Mouse (Mus musculus) bone marrow macrophage, adult 2 months (primary cell): Measurements from ENCODE around the gene Zfp988. TPM values are rescaled to one million over a fixed set of nuclear protein-coding genes. Genes with fewer than 3 reads are reported as not detected.
"Not testable (repeated sequence)": the region's sequence is repeated elsewhere in the genome, so short reads cannot be mapped to it uniquely, and the experiment has no call there.

Source experiments
- H3K27ac ChIP-seq: 2 replicates; pipeline ENCODE4 v1.5.1; 2012; ENCODE audit warnings: low read depth, low read length; ENCODE audit not compliant: insufficient read depth
- H3K4me1 ChIP-seq: 2 replicates; pipeline ENCODE4 v1.6.1; 2012; ENCODE audit warnings: low read length; ENCODE audit not compliant: control insufficient read depth, insufficient read depth
- H3K4me3 ChIP-seq: 2 replicates; pipeline ENCODE4 v1.5.1; 2012; ENCODE audit warnings: mild to moderate bottlenecking, low read length, moderate library complexity; ENCODE audit not compliant: insufficient read depth
- polyA plus RNA-seq: library from polyadenylated mRNA; stranded (reverse); fragments of >200 nt; gene quantifications from 2 replicates; pipeline ENCODE4 v1.2.4, GENCODE M21; 2012; ENCODE audit not compliant: missing spikeins, insufficient read depth, insufficient read length

The Zfp988 gene
- polyA plus RNA-seq, 1 experiment, result not detected

DNA sequence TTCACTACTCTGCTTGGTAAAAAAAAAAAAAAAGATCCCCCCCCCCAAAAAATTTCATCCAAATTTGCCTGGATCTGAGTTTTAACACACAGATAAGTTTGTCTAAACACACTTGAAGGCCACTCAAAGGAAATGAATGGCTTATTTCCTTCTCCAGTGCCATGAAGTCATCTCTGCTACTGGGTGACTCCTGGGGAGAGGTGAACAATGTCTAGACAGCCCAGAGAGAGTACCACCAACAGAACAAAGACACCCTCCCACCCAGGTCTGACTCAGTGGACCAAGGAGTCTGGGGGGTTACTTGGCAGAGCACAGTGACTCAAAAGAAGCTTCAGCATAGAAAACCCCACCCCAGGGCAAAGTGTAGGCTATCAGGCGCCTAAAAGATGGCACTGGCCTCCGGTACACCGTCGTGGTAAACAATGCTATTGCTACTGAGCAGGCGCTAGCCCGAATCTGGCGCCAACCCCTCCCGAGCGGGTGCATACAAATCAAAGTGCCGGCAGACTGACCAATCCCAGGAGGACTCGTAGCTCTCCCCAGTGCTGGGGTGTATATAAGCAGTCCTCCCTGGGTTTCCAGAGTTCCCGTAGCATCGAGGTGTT is 46.0 kb downstream of the Zfp988 start:
- not testable (repeated sequence) for H3K4me3 ChIP-seq, H3K4me1 ChIP-seq, H3K27ac ChIP-seq

DNA sequence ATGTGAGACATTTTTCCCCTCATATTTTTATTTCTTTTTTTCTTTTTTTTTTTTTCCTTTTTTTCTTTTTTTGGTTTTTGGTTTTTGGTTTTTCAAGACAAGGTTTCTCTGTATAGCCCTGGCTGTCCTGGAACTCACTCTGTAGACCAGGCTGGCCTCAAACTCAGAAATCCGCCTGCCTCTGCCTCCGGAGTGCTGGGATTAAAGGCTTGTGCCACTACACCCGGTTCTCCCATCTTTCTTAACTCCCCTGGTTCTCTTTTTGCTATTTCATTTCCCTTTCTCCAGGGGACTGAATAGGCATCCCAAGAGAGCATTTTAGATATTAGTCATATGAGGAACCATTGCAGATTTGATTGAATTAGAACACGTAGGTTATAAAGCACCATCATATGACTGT is 48.2 kb downstream of the Zfp988 start:
- not testable (repeated sequence) for H3K4me3 ChIP-seq, H3K27ac ChIP-seq, H3K4me1 ChIP-seq

DNA sequence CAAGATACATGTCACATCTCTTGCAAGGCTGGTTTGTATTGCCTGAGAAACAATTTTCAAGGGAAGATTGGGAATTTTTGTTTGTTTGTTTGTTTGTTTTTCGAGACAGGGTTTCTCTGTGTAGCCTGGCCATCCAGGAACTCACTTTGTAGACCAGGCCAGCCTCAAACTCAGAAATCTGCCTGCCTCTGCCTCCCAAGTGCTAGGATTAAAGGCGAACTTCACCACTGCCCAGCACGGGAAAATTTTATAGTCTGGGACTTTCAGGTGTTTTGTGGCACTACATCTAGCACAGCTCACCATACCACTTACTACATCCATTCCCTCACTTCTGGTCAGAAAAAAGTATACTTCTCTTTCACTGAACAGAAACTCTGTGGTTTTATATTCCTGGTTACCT is 50.6 kb downstream of the Zfp988 start:
- not testable (repeated sequence) for H3K4me3 ChIP-seq, H3K4me1 ChIP-seq, H3K27ac ChIP-seq

DNA sequence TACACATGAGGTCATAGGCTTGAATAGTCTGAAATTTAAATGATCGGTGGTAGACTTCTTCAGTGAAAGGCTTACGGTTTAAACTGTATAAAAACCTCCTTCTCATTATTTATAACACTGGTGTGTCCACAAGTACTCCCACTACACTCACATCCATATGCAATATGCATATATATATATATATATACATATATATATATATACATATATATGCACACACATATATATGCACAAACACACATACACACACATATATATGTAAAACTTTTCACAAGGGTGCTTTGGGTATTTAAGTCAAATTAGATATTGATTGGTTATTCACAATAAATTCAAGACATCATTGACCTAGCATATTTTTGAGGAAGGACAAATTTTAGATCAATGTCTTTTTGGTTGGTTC is 51.7 kb downstream of the Zfp988 start:
- not testable (repeated sequence) for H3K4me3 ChIP-seq, H3K4me1 ChIP-seq, H3K27ac ChIP-seq

DNA sequence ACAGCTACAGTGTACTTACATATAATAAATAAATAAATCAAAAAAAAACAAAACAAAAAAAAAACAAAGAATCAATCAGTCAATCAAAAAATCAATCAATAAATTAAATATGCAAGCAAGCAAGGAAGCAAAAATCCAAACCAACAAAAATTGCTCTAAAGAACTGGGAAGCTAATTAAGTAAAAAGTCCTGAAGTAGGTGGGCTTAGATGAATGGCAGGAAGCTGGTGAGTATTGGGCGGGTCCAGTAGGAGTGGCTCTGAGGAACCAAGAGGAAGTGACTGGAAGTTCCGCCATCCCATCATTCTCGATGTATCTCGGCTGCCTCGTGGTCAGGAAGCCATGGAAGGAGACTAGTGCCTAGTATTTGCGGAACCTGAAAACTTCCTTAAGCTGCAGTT is 55.5 kb downstream of the Zfp988 start, which contains the start of gene Zfp978:
Gene Zfp978, plus strand, starts transcription at position 301 of the 400 bp plus-strand sequence.
- not testable (repeated sequence) for H3K27ac ChIP-seq, H3K4me1 ChIP-seq, H3K4me3 ChIP-seq

DNA sequence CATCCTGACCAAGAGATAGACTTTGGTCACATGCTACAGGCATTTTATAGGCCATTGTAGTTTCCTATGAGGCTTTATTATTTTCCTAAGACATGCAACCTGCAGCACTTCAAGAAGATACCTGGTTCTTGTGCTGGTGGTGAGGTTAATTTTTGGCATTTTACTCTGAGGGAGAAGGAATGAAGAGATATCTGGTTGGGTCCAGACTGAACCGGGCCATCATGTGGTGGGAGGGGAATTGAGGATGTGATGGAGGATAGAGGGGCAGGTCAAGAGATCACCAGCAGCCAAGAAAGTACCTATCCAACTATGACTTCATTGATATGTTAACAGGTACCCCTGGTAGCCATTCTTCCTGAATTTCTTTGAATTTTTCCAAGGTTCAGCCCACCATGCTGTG is 56.4 kb downstream of the Zfp988 start:
- not testable (repeated sequence) for H3K27ac ChIP-seq, H3K4me1 ChIP-seq, H3K4me3 ChIP-seq

DNA sequence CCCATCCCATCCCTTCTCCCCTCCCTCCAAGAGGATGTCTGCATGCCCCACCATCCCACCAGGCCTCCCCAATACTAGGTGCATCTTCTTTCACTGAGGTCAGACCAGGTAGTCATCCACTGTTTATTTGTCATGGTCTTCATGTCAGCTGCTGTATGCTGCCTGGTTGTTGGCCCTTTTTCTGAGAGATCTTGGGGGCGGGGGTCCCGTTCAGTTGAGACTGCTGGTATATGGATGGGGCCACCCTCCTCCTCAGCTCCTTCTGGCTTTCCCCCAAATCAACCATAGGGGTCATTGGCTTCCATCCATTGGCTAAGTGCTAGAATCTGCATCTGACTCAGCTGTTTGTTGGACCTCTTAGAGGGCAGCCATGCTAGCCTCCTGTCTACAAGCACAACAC is 64.1 kb downstream of the Zfp988 start:
- H3K4me1 ChIP-seq, H3K4me3 ChIP-seq, H3K27ac ChIP-seq: not testable (repeated sequence)

DNA sequence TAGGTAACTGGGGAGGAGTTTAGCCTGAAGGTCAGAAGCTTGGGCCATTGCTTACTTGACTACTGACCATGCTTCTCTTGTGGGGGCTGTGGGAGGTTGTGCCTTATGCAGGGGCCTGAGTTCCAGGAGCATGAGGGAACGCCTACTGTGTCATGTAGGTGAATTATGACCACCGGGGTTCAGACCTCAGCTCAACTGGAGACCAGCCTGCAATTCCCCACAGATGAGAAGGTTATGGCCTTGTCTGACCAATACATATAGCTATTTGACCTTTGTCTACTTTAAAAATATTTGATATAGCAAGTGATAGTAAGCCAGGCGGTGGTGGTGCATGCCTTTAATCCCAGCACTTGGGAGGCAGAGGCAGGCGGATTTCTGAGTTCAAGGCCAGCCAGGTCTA is 77.7 kb downstream of the Zfp988 start:
- not testable (repeated sequence) for H3K27ac ChIP-seq

More for the DNA sequence above, 77.7 kb downstream of the Zfp988 start:
- not testable (repeated sequence) for H3K4me1 ChIP-seq, H3K4me3 ChIP-seq

Other genes starting within 250 kb of the Zfp988 start
- 34.3 and 38.5 TPM in 2 replicates for gene Zfp991, start 173.6 kb upstream of the Zfp988 start, polyA plus RNA-seq
- gene Zfp978, start 55.6 kb downstream of the Zfp988 start, polyA plus RNA-seq, result 0.85 TPM in 1 of 2 replicates, not detected in the other
- 0.73 TPM in 1 of 2 replicates, not detected in the other for gene Zfp982, start 186.7 kb downstream of the Zfp988 start, polyA plus RNA-seq
- 0.56 and 0.72 TPM in 2 replicates for gene Gm16503, start 234.5 kb downstream of the Zfp988 start, polyA plus RNA-seq
- 1.4 TPM in 1 of 2 replicates, not detected in the other for gene Zfp985, start 247.6 kb downstream of the Zfp988 start, polyA plus RNA-seq